Mouse (Mus musculus) ES-E14 (cell line): Measurements from ENCODE around the gene Btbd18.

Experiments
- ZC3H11A ChIP-seq: IDR thresholded peaks from 2 replicates; pipeline ENCODE4 v1.6.1; 2012; ENCODE audit warnings: low read depth, mild to moderate bottlenecking, inconsistent platforms, low read length, borderline replicate concordance
- ZNF384 ChIP-seq: IDR thresholded peaks from 2 replicates; pipeline ENCODE4 v1.6.1; 2012; ENCODE audit warnings: low read depth, low read length, inconsistent platforms

DNA sequence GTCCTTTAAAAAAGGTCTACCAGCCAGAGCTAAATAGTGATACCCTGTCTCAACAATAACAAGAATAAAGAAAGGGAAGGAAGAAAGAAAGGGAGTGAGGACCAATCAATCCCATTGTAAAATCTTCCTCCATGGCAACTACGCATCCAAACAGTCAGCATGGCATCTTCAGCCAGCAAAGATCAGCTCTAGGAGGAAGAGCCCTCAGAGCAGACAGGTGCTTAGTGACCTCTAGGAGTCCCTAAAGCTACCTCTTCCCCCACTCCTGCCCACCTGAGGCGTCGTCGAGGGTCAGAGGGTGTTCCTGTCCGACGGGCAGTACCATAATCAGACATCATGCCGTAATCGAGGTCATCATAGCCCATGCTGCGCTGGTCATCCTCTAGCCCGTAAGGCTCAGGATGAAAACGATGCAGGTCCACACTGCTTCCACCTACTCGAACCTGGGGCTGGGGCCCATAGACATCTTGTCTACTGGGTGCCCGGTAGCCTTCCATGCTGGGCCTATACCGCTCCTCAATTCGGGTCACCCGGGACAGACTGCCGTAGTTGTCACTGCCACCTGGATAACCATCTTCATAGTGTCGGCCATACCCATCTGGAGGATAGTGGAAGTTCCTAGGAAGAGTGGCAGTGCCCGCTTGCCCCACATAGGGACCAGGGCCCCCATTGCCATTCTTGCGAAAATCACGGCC is 39.1 kb upstream of the Btbd18 start:
- no peak for TF ChIP-seq ZNF384
- TF ChIP-seq ZC3H11A = no peak
